Mouse (Mus musculus) midbrain, embryonic 16.5 days (tissue): Measurements from ENCODE around the gene Lefty1. TPM values are rescaled to one million over a fixed set of nuclear protein-coding genes. Genes with fewer than 3 reads are reported as not detected.

Experiments
- ATAC-seq: fragments of 200-750 bp; cut with Nextera tagmentation; 2 replicates; pipeline ENCODE4 v1.8.0; 2017; ENCODE audit warnings: moderate TSS enrichment
- H3K27ac ChIP-seq: fragments of 300-500 bp; sonication (generic); 2 replicates; pipeline ENCODE4 v1.5.1; 2014; ENCODE audit warnings: mild to moderate bottlenecking, low read length, mixed read lengths
- H3K27me3 ChIP-seq: fragments of 300-500 bp; sonication (generic); 2 replicates; pipeline ENCODE4 v1.6.1; 2014; ENCODE audit warnings: low read depth, low read length, mixed read lengths; ENCODE audit not compliant: control insufficient read depth, insufficient read depth
- H3K36me3 ChIP-seq: fragments of 300-500 bp; sonication (generic); 2 replicates; pipeline ENCODE4 v1.6.1; 2014; ENCODE audit warnings: mild to moderate bottlenecking, low read length, moderate library complexity, mixed read lengths; ENCODE audit not compliant: control insufficient read depth, insufficient read depth
- H3K4me1 ChIP-seq: fragments of 300-500 bp; sonication (generic); 2 replicates; pipeline ENCODE4 v1.6.1; 2014; ENCODE audit warnings: mild to moderate bottlenecking, low read length, mixed read lengths; ENCODE audit not compliant: control insufficient read depth, insufficient read depth
- H3K4me2 ChIP-seq: fragments of 300-500 bp; sonication (generic); 2 replicates; pipeline ENCODE4 v1.6.1; 2014; ENCODE audit warnings: mild to moderate bottlenecking, low read length, mixed read lengths
- H3K4me3 ChIP-seq: fragments of 300-500 bp; sonication (generic); 2 replicates; pipeline ENCODE4 v1.5.1; 2014; ENCODE audit warnings: low read depth, mild to moderate bottlenecking, low read length, moderate library complexity, mixed read lengths
- H3K9ac ChIP-seq: fragments of 300-500 bp; sonication (generic); 2 replicates; pipeline ENCODE4 v1.6.1; 2014; ENCODE audit warnings: low read depth, low read length, mixed read lengths
- H3K9me3 ChIP-seq: fragments of 300-500 bp; sonication (generic); replicated peaks from 2 replicates; pipeline ENCODE4 v1.6.1; 2014; ENCODE audit warnings: mild to moderate bottlenecking, low read length, mixed read lengths; ENCODE audit not compliant: control insufficient read depth, poor library complexity, severe bottlenecking
- WGBS: fragments of 180-500 bp; shearing (Covaris S2); extraction: QIAGEN DNeasy Blood & Tissue Kit; methylation state at CpG from one replicate; pipeline ENCODE4 v1.1.7; 2014; 5-methylcytosine and 5-hydroxymethylcytosine counted together
- polyA plus RNA-seq: library from polyadenylated mRNA; unstranded; fragments of >200 nt; fragmentation: Nextera tagmentation; extraction: Ambion mirVana; gene quantifications from 2 replicates; pipeline ENCODE4 v1.2.1, GENCODE M21; 2015

Lefty1 gene
- polyA plus RNA-seq, 1 experiment from 2014 or later: not detected

- Histone ChIP-seq H3K9me3 (no peaks in the 10 kb centered on the region), H3K4me1 (no peaks in the 10 kb centered on the region), H3K4me3 (no peak overlapping the region), H3K27ac (no peak overlapping the region), H3K36me3 (no peaks in the 10 kb centered on the region), H3K4me2 (no peak overlapping the region), H3K9ac (no peak overlapping the region), H3K27me3 (no peaks in the 10 kb centered on the region)
- WGBS: 82% methylated on average over 8 of the region's 8 CpGs
- no peak for ATAC-seq
These were observed 22.2 kb downstream of the Lefty1 start for GRCm38 (mm10) chr1:180956973-180957381.

- WGBS: 83% methylated on average over 3 of the region's 3 CpGs
- Histone ChIP-seq H3K4me1 (no peaks in the 10 kb centered on the region), H3K4me3 (no peak overlapping the region), H3K4me2 (no peak overlapping the region), H3K9me3 (no peaks in the 10 kb centered on the region), H3K36me3 (no peaks in the 10 kb centered on the region), H3K27ac (no peak overlapping the region), H3K27me3 (no peaks in the 10 kb centered on the region), H3K9ac (no peak overlapping the region)
- ATAC-seq: no peak
These were observed 23.2 kb downstream of the Lefty1 start for GRCm38 (mm10) chr1:180957989-180958388.

- ATAC-seq: no peak
- no peak overlapping the region for H3K4me3 ChIP-seq
- H3K9me3 ChIP-seq: no peaks in the 10 kb centered on the region
- H3K27me3 ChIP-seq: no peaks in the 10 kb centered on the region
- 70% methylated on average over 3 of the region's 3 CpGs for WGBS
- H3K9ac ChIP-seq: no peak overlapping the region
- H3K4me2 ChIP-seq: no peak overlapping the region
- no peaks in the 10 kb centered on the region for H3K36me3 ChIP-seq
- no peak overlapping the region for H3K27ac ChIP-seq
- H3K4me1 ChIP-seq: no peaks in the 10 kb centered on the region
These were observed 24.0 kb downstream of the Lefty1 start for GRCm38 (mm10) chr1:180958797-180959196.

GRCm38 (mm10) chr1:180965786-180966185, 31.0 kb downstream of the Lefty1 start:
- Histone ChIP-seq H3K4me1 (no peaks in the 10 kb centered on the region), H3K9ac (no peak overlapping the region), H3K4me2 (no peak overlapping the region), H3K9me3 (no peaks in the 10 kb centered on the region), H3K27me3 (no peaks in the 10 kb centered on the region), H3K36me3 (no peaks in the 10 kb centered on the region), H3K27ac (no peak overlapping the region), H3K4me3 (no peak overlapping the region)
- 93% methylated on average over 3 of the region's 3 CpGs for WGBS
- no peak for ATAC-seq

GRCm38 (mm10) chr1:180966542-180966941, 31.7 kb downstream of the Lefty1 start:
- Histone ChIP-seq H3K9ac (no peak overlapping the region), H3K9me3 (no peaks in the 10 kb centered on the region), H3K4me2 (no peak overlapping the region), H3K27me3 (no peaks in the 10 kb centered on the region), H3K27ac (no peak overlapping the region), H3K4me1 (no peaks in the 10 kb centered on the region), H3K36me3 (no peaks in the 10 kb centered on the region), H3K4me3 (no peak overlapping the region)
- ATAC-seq: no peak
- WGBS: 57% methylated on average over 3 of the region's 3 CpGs

GRCm38 (mm10) chr1:180967261-180967660, 32.4 kb downstream of the Lefty1 start:
- Histone ChIP-seq H3K9me3 (no peaks in the 10 kb centered on the region), H3K4me2 (no peak overlapping the region), H3K9ac (no peak overlapping the region), H3K27ac (no peak overlapping the region), H3K4me1 (no peaks in the 10 kb centered on the region), H3K27me3 (no peaks in the 10 kb centered on the region), H3K36me3 (no peaks in the 10 kb centered on the region), H3K4me3 (no peak overlapping the region)
- no peak for ATAC-seq
- 84% methylated on average over 7 of the region's 7 CpGs for WGBS

GRCm38 (mm10) chr1:180972941-180973340, 38.1 kb downstream of the Lefty1 start:
- no peak overlapping the region for H3K4me3 ChIP-seq
- no peak overlapping the region for H3K9ac ChIP-seq
- WGBS: 70% methylated on average over 8 of the region's 11 CpGs
- no peaks in the 10 kb centered on the region for H3K36me3 ChIP-seq
- no peak overlapping the region for H3K4me2 ChIP-seq
- no peak for ATAC-seq
- no peaks in the 10 kb centered on the region for H3K9me3 ChIP-seq
- H3K27ac ChIP-seq: no peak overlapping the region
- no peaks in the 10 kb centered on the region for H3K27me3 ChIP-seq
- no peaks in the 10 kb centered on the region for H3K4me1 ChIP-seq

GRCm38 (mm10) chr1:180974126-180974746, 39.4 kb downstream of the Lefty1 start:
- H3K4me3 ChIP-seq: no peak overlapping the region
- no peaks in the 10 kb centered on the region for H3K36me3 ChIP-seq
- no peaks in the 10 kb centered on the region for H3K27me3 ChIP-seq
- H3K9me3 ChIP-seq: no peaks in the 10 kb centered on the region
- no peak for ATAC-seq
- 65% methylated on average over 14 of the region's 14 CpGs for WGBS
- H3K4me1 ChIP-seq: no peaks in the 10 kb centered on the region
- no peak overlapping the region for H3K9ac ChIP-seq
- H3K4me2 ChIP-seq: no peak overlapping the region
- no peak overlapping the region for H3K27ac ChIP-seq

- Histone ChIP-seq H3K27me3 (no peaks in the 10 kb centered on the region), H3K36me3 (no peaks in the 10 kb centered on the region), H3K27ac (no peak overlapping the region), H3K9ac (no peak overlapping the region), H3K4me2 (no peak overlapping the region), H3K9me3 (no peaks in the 10 kb centered on the region), H3K4me3 (no peak overlapping the region), H3K4me1 (no peaks in the 10 kb centered on the region)
- ATAC-seq: no peak
- 66% methylated on average over 4 of the region's 4 CpGs for WGBS
These were observed 41.4 kb downstream of the Lefty1 start for GRCm38 (mm10) chr1:180976110-180976679.
